Mouse (Mus musculus): ENCODE results near the gene Clip3. TPM values are rescaled to one million over a fixed set of nuclear protein-coding genes. Genes with fewer than 3 reads are reported as not detected.

Gene Clip3
- total RNA-seq, 2 experiments from 2014 or later = 22.2 to 26.5 TPM

- no peak for DNase-seq
These were observed 34.9 kb downstream of the Clip3 start for GRCm38 (mm10) chr7:30326427-30326826.

GRCm38 (mm10) chr7:30327140-30327539 is 35.6 kb downstream of the Clip3 start:
- no peak for DNase-seq

- no peak for DNase-seq
These were observed 36.9 kb downstream of the Clip3 start for GRCm38 (mm10) chr7:30328379-30328778.

GRCm38 (mm10) chr7:30331887-30332286 is 40.4 kb downstream of the Clip3 start:
- DNase-seq = peak; percentile 59

GRCm38 (mm10) chr7:30332622-30333259 is 41.2 kb downstream of the Clip3 start:
- DNase-seq = no peak

GRCm38 (mm10) chr7:30333436-30333835 is 41.9 kb downstream of the Clip3 start:
- no peak for DNase-seq

GRCm38 (mm10) chr7:30334563-30334962 is 43.0 kb downstream of the Clip3 start:
- DNase-seq = no peak

GRCm38 (mm10) chr7:30335688-30336087 is 44.2 kb downstream of the Clip3 start:
- DNase-seq = no peak

GRCm38 (mm10) chr7:30336384-30336783 is 44.9 kb downstream of the Clip3 start:
- DNase-seq = peak; percentile 88

GRCm38 (mm10) chr7:30339432-30340109 is 48.0 kb downstream of the Clip3 start:
- DNase-seq = no peak

- DNase-seq = peak; percentile 75
These were observed 55.3 kb downstream of the Clip3 start for GRCm38 (mm10) chr7:30346635-30347379.

GRCm38 (mm10) chr7:30347828-30348227 is 56.3 kb downstream of the Clip3 start:
- peak; percentile 66 for DNase-seq

- peak; percentile 74 for DNase-seq
These were observed 61.8 kb downstream of the Clip3 start for GRCm38 (mm10) chr7:30353279-30353822.

GRCm38 (mm10) chr7:30354059-30354458 is 62.5 kb downstream of the Clip3 start:
- no peak for DNase-seq

Other genes with a start within 250 kb of the Clip3 start
- gene Zfp14, start 240.3 kb upstream of the Clip3 start, total RNA-seq (2021) = 1 to 10 TPM; 1.5 to 2.9 TPM
- gene Zfp82, start 218.8 kb upstream of the Clip3 start, total RNA-seq (2021) = 1 to 10 TPM in 1 of 2 experiments, under 1 TPM in 1; 0.52 to 1.2 TPM
- 1 to 10 TPM in 1 of 2 experiments, under 1 TPM in 1; 0.33 to 1.8 TPM for gene Gm26920, start 201.3 kb upstream of the Clip3 start, total RNA-seq (2021)
- gene Zfp566, start 201.2 kb upstream of the Clip3 start, total RNA-seq (2021) = 1 to 10 TPM; 2.0 to 3.2 TPM
- 10 to 100 TPM; 35.2 to 46.9 TPM for gene Zfp260, start 197.0 kb upstream of the Clip3 start, total RNA-seq (2021)
- gene Zfp382, start 169.8 kb upstream of the Clip3 start, total RNA-seq (2021) = 1 to 10 TPM; 2.6 to 4.8 TPM
- 10 to 100 TPM; 34.6 to 40.3 TPM for gene Zfp146, start 122.0 kb upstream of the Clip3 start, total RNA-seq (2021)
- gene Cox7a1, start 107.6 kb upstream of the Clip3 start, total RNA-seq (2021) = 100 to 1,000 TPM; 630 to 723 TPM
- gene Capns1, start 92.9 kb upstream of the Clip3 start, total RNA-seq (2021) = 100 to 1,000 TPM; 314 to 330 TPM
- 10 to 100 TPM; 71.9 to 80.7 TPM for gene Polr2i, start 59.8 kb upstream of the Clip3 start, total RNA-seq (2021)
- gene Tbcb, start 59.5 kb upstream of the Clip3 start, total RNA-seq (2021) = 10 to 100 TPM; 42.8 to 47.0 TPM
- under 1 TPM in 1 of 2 experiments, not detected in 1; 0.77 TPM for gene Ovol3, start 56.0 kb upstream of the Clip3 start, total RNA-seq (2021)
- under 1 TPM; 0.32 to 0.38 TPM for gene Thap8, start 11.6 kb upstream of the Clip3 start, total RNA-seq (2021)
- 1 to 10 TPM; 4.9 to 5.9 TPM for gene Wdr62, start 11.3 kb upstream of the Clip3 start, total RNA-seq (2021)
- gene Alkbh6, start 17.0 kb downstream of the Clip3 start, total RNA-seq (2021) = 10 to 100 TPM; 18.3 to 18.6 TPM
- gene Syne4, start 23.1 kb downstream of the Clip3 start, total RNA-seq (2021) = 1 to 10 TPM; 1.8 TPM
- 1 to 10 TPM; 1.0 to 1.2 TPM for gene E130208F15Rik, start 30.0 kb downstream of the Clip3 start, total RNA-seq (2021)
- 10 to 100 TPM; 10.3 to 11.5 TPM for gene Sdhaf1, start 32.2 kb downstream of the Clip3 start, total RNA-seq (2021)
- 1 to 10 TPM; 1.6 to 3.1 TPM for gene Lrfn3, start 71.0 kb downstream of the Clip3 start, total RNA-seq (2021)
- gene Tyrobp, start 122.0 kb downstream of the Clip3 start, total RNA-seq (2021) = 10 to 100 TPM; 11.9 to 22.2 TPM
- under 1 TPM; 0.66 to 0.72 TPM for gene Hcst, start 128.1 kb downstream of the Clip3 start, total RNA-seq (2021)
- under 1 TPM; 0.14 to 0.45 TPM for gene Nfkbid, start 130.0 kb downstream of the Clip3 start, total RNA-seq (2021)
- gene Aplp1, start 153.8 kb downstream of the Clip3 start, total RNA-seq (2021) = 1 to 10 TPM; 3.3 to 4.4 TPM
- not detected for gene Kirrel2, start 166.0 kb downstream of the Clip3 start, total RNA-seq (2021)
- gene Nphs1, start 166.6 kb downstream of the Clip3 start, total RNA-seq (2021) = not detected
- gene Prodh2, start 201.9 kb downstream of the Clip3 start, total RNA-seq (2021) = not detected
- gene Arhgap33, start 243.3 kb downstream of the Clip3 start, total RNA-seq (2021) = 1 to 10 TPM; 3.2 to 4.8 TPM

Data from gastrocnemius, postnatal 10 days (tissue).